Mouse (Mus musculus) hindbrain, embryonic 15.5 days (tissue): ENCODE measurements around the gene Tmem170b. TPM values are rescaled to one million over a fixed set of nuclear protein-coding genes. Genes with fewer than 3 reads are reported as not detected.

Experiments used
- polyA plus RNA-seq: library from polyadenylated mRNA; unstranded; fragments of >200 nt; fragmentation: Nextera tagmentation; extraction: Ambion mirVana; gene quantifications from 2 replicates; pipeline ENCODE4 v1.2.1, GENCODE M21; 2015

The Tmem170b gene
- polyA plus RNA-seq, 1 experiment from 2014 or later, result 47.3 TPM

Other genes with a start within 250 kb of the Tmem170b start
- gene Nedd9, start 118.5 kb upstream of the Tmem170b start, polyA plus RNA-seq, result 11.5 and 13.3 TPM in 2 replicates
- gene Adtrp, start 241.8 kb downstream of the Tmem170b start, polyA plus RNA-seq, result 0.21 and 0.43 TPM in 2 replicates